Mouse (Mus musculus) left cerebral cortex, postnatal 36 days (tissue): Measurements from ENCODE around the gene Tnfsf14. TPM values are rescaled to one million over a fixed set of nuclear protein-coding genes. Genes with fewer than 3 reads are reported as not detected.

ENCODE experiments used
- DNase-seq, 2 experiments: peaks; one replicate each; pipeline ENCODE4 v3.0.0; 2021 to 2022; ENCODE audit warnings: low spot score in 2 of 2, mixed read lengths in 1 of 2
- intact Hi-C: fragments of 180-260 bp; cut with DNase I; formaldehyde crosslinking; loops from one replicate; pipeline ENCODE4 v1.15.1; 2025
- total RNA-seq, 2 experiments: library from RNA; stranded (reverse); gene quantifications; 2 replicates each; pipeline ENCODE4 v1.2.3; 2021

The Tnfsf14 gene
- total RNA-seq, 2 experiments from 2014 or later: not detected

- intact Hi-C loops: no loop called here
- DNase-seq: no peak
Measured at GRCm38 (mm10) chr17:57209330-57209729, 15.4 kb upstream of the Tnfsf14 start.

GRCm38 (mm10) chr17:57207938-57208337 is 14.0 kb upstream of the Tnfsf14 start:
- intact Hi-C loops: no loop called here

GRCm38 (mm10) chr17:57201841-57202724 is 8.1 kb upstream of the Tnfsf14 start:
- no peak for DNase-seq
- intact Hi-C loops: no loop called here

More at GRCm38 (mm10) chr17:57207938-57208337, 14.0 kb upstream of the Tnfsf14 start:
- DNase-seq: no peak

- intact Hi-C loops: no loop called here
Measured at GRCm38 (mm10) chr17:57198252-57198651, 4.3 kb upstream of the Tnfsf14 start.

GRCm38 (mm10) chr17:57195326-57196010 is 1.5 kb upstream of the Tnfsf14 start:
- DNase-seq: no peak
- intact Hi-C loops: no loop called here

More at GRCm38 (mm10) chr17:57198252-57198651, 4.3 kb upstream of the Tnfsf14 start:
- no peak for DNase-seq

GRCm38 (mm10) chr17:57194771-57195170 is 794 bp upstream of the Tnfsf14 start:
- intact Hi-C loops: no loop called here
- no peak for DNase-seq

- intact Hi-C loops: no loop called here
- DNase-seq: no peak
Measured at GRCm38 (mm10) chr17:57188510-57189192, 5.3 kb downstream of the Tnfsf14 start.

GRCm38 (mm10) chr17:57185641-57186040 is 8.3 kb downstream of the Tnfsf14 start:
- no peak for DNase-seq
- intact Hi-C loops: no loop called here

- no peak for DNase-seq
- intact Hi-C loops: no loop called here
Measured at GRCm38 (mm10) chr17:57182871-57183270, 11.1 kb downstream of the Tnfsf14 start.

GRCm38 (mm10) chr17:57180363-57180762 is 13.6 kb downstream of the Tnfsf14 start:
- intact Hi-C loops: no loop called here

GRCm38 (mm10) chr17:57173351-57173750 is 20.6 kb downstream of the Tnfsf14 start:
- no peak for DNase-seq
- intact Hi-C loops: no loop called here

More at GRCm38 (mm10) chr17:57180363-57180762, 13.6 kb downstream of the Tnfsf14 start:
- DNase-seq: no peak

- no peak for DNase-seq
- intact Hi-C loops: no loop called here
Measured at GRCm38 (mm10) chr17:57172378-57172777, 21.6 kb downstream of the Tnfsf14 start.

GRCm38 (mm10) chr17:57170616-57171260 is 23.2 kb downstream of the Tnfsf14 start:
- no peak for DNase-seq
- intact Hi-C loops: no loop called here

GRCm38 (mm10) chr17:57166800-57167791 is 26.9 kb downstream of the Tnfsf14 start:
- intact Hi-C loops: loop anchor here (1.0 to 10.0 kb wide), 3 partner anchors 71 to 360 kb away; partner anchors contain the start of genes Alkbh7 and Clpp
- peak; percentile 75 to 83 for DNase-seq

- intact Hi-C loops: no loop called here
- DNase-seq: no peak
Measured at GRCm38 (mm10) chr17:57153787-57154186, 40.2 kb downstream of the Tnfsf14 start.

GRCm38 (mm10) chr17:57153006-57153405 is 41.0 kb downstream of the Tnfsf14 start:
- intact Hi-C loops: no loop called here
- no peak for DNase-seq

GRCm38 (mm10) chr17:57148994-57149803 is 44.8 kb downstream of the Tnfsf14 start, which contains the start of gene Cd70:
Cd70 (minus strand) TSS chr17:57149777.
- intact Hi-C loops: no loop called here
- peak in 1 of 2 experiments; percentile 5 for DNase-seq
